Mouse (Mus musculus) lung, adult 2 months (tissue): Measurements from ENCODE around the gene Vangl1.

ENCODE experiments used
- CTCF ChIP-seq: fragments of 200-500 bp; IDR thresholded peaks from 2 replicates; pipeline ENCODE4 v1.5.1; 2011; ENCODE audit warnings: mild to moderate bottlenecking, low read length, control low read depth; ENCODE audit not compliant: insufficient read depth
- POLR2A ChIP-seq: fragments of 200-500 bp; IDR thresholded peaks from 2 replicates; pipeline ENCODE4 v1.6.1; 2011; ENCODE audit warnings: low read depth, mild to moderate bottlenecking, control low read depth, low read length, borderline replicate concordance; ENCODE audit errors: extremely low read depth

- TF ChIP-seq POLR2A, result no peak
- no peak for TF ChIP-seq CTCF
Measured at GRCm38 (mm10) chr3:102199226-102199625, 5.3 kb downstream of the Vangl1 start.
